Mouse (Mus musculus): ENCODE measurements around the gene Ckap2. TPM values are rescaled to one million over a fixed set of nuclear protein-coding genes. Genes with fewer than 3 reads are reported as not detected.

Gene Ckap2
- total and polyA plus RNA-seq, 3 experiments, result 19.5 to 48.8 (median 31.3) TPM

- Histone ChIP-seq H3K36me3 (replicated peaks in 1 of 2; ENCODE audit: control insufficient read depth in 1 of 2, insufficient read depth in 1 of 2, low read length in 1 of 2) (peaks cover 0 to 47% of the 10 kb centered on the region in 2 experiments), H3K4me2 (ENCODE audit: insufficient read depth, low read depth, poor library complexity, severe bottlenecking) (no peak overlapping the region), H3K9me3 (replicated peaks; ENCODE audit: low read length) (no peaks in the 10 kb centered on the region), H3K79me2 (replicated peaks; ENCODE audit: control insufficient read depth, extremely low read depth, insufficient read depth, poor library complexity, severe bottlenecking) (no peaks in the 10 kb centered on the region), H3K4me1 (ENCODE audit: control insufficient read depth in 1 of 2, insufficient read depth in 2 of 2) (no peaks in the 10 kb centered on the region), H3K27ac (ENCODE audit: insufficient read depth, low read depth) (no peak overlapping the region), H3K9ac (ENCODE audit: insufficient read depth, low read depth) (no peak overlapping the region), H3K4me3 (replicated peaks in 1 of 3; ENCODE audit: low read depth in 2 of 3, low read length in 2 of 3, poor library complexity in 1 of 3) (no peak overlapping the region), H3K27me3 (replicated peaks) (no peaks in the 10 kb centered on the region)
- DNase-seq (ENCODE audit: extremely low read depth), result no peak
- in situ Hi-C loops (cut with MboI; ENCODE audit: low pct_ligation_motif_present, low pct_unique_long_range_greater_than_20kb, low sequenced_read_pairs), result no loop called here
- TF ChIP-seq CHD1 (IDR thresholded peaks at IDR 0.05; ENCODE audit: low read depth, low read length) (no peak), RCOR1 (conservative IDR thresholded peaks at IDR 0.05; ENCODE audit: low read depth, low read length) (no peak), PAX5 (IDR thresholded peaks at IDR 0.05; ENCODE audit: low read length) (no peak), SIN3A (IDR thresholded peaks at IDR 0.05; ENCODE audit: low read length) (no peak), KAT2A (IDR thresholded peaks at IDR 0.05; ENCODE audit: insufficient replicate concordance, low read length) (no peak), UBTF (IDR thresholded peaks at IDR 0.05; ENCODE audit: low read depth, low read length) (no peak), NRF1 (IDR thresholded peaks at IDR 0.05; ENCODE audit: low read depth, low read length) (no peak), MAZ (IDR thresholded peaks at IDR 0.05; ENCODE audit: low read depth, low read length) (no peak), CHD2 (IDR thresholded peaks at IDR 0.05; ENCODE audit: low read length) (no peak), USF1 (IDR thresholded peaks at IDR 0.05; ENCODE audit: low read depth, low read length) (no peak), MAFK (IDR thresholded peaks at IDR 0.05; ENCODE audit: insufficient replicate concordance, low read length) (no peak), HCFC1 (IDR thresholded peaks at IDR 0.05; ENCODE audit: low read depth, low read length) (no peak), NELFE (IDR thresholded peaks at IDR 0.05; ENCODE audit: low read depth, low read length) (no peak), MXI1 (IDR thresholded peaks at IDR 0.05; ENCODE audit: low read depth, low read length) (no peak), MAX (IDR thresholded peaks at IDR 0.05; ENCODE audit: low read length) (no peak), ELF1 (IDR thresholded peaks at IDR 0.05; ENCODE audit: low read depth, low read length) (no peak), CTCF (conservative IDR thresholded peaks at IDR 0.05 in 1 of 2, IDR thresholded peaks at IDR 0.05 in 1 of 2; ENCODE audit: low read depth in 2 of 2, low read length in 2 of 2) (no peak), JUN (IDR thresholded peaks at IDR 0.05; ENCODE audit: insufficient read depth, low read depth, low read length) (no peak), EP300 (IDR thresholded peaks at IDR 0.05; ENCODE audit: low read length) (no peak)
- dilution Hi-C loops (cut with MboI; ENCODE audit: extremely low pct_ligation_motif_present, extremely low pct_unique_long_range_greater_than_20kb, low sequenced_read_pairs), result no loop called here
Measured at GRCm38 (mm10) chr8:22148367-22148740, 37.3 kb downstream of the Ckap2 start.

GRCm38 (mm10) chr8:22147706-22148366, 37.8 kb downstream of the Ckap2 start:
- no peak for TF ChIP-seq IRF4 (IDR thresholded peaks at IDR 0.05; ENCODE audit: low read depth, low read length)
- TF ChIP-seq USF1 (IDR thresholded peaks at IDR 0.05; ENCODE audit: low read depth, low read length), result no peak
- TF ChIP-seq RCOR1 (conservative IDR thresholded peaks at IDR 0.05; ENCODE audit: low read depth, low read length), result no peak
- TF ChIP-seq MAFK (IDR thresholded peaks at IDR 0.05; ENCODE audit: insufficient replicate concordance, low read length), result no peak
- no peak for TF ChIP-seq MAX (IDR thresholded peaks at IDR 0.05; ENCODE audit: low read length)
- TF ChIP-seq MYC (IDR thresholded peaks at IDR 0.05; ENCODE audit: low read depth, low read length), result no peak
- TF ChIP-seq TBP (conservative IDR thresholded peaks at IDR 0.05; ENCODE audit: low read depth, low read length), result no peak
- TF ChIP-seq CHD2 (IDR thresholded peaks at IDR 0.05; ENCODE audit: low read length), result no peak
- TF ChIP-seq MXI1 (IDR thresholded peaks at IDR 0.05; ENCODE audit: low read depth, low read length), result no peak
- no peak for TF ChIP-seq ELF1 (IDR thresholded peaks at IDR 0.05; ENCODE audit: low read depth, low read length)
- no peak for TF ChIP-seq POLR2A (IDR thresholded peaks at IDR 0.05; ENCODE audit: low read depth, low read length)
- dilution Hi-C loops (cut with MboI; ENCODE audit: extremely low pct_ligation_motif_present, extremely low pct_unique_long_range_greater_than_20kb, low sequenced_read_pairs), result no loop called here
- in situ Hi-C loops (cut with MboI; ENCODE audit: low pct_ligation_motif_present, low pct_unique_long_range_greater_than_20kb, low sequenced_read_pairs), result no loop called here
- Histone ChIP-seq H3K4me3 (replicated peaks in 1 of 3; ENCODE audit: low read depth in 2 of 3, low read length in 2 of 3, poor library complexity in 1 of 3) (no peak overlapping the region), H3K27me3 (replicated peaks) (no peaks in the 10 kb centered on the region), H3K27ac (ENCODE audit: insufficient read depth, low read depth) (no peak overlapping the region), H3K9me3 (replicated peaks; ENCODE audit: low read length) (no peaks in the 10 kb centered on the region), H3K79me2 (replicated peaks; ENCODE audit: control insufficient read depth, extremely low read depth, insufficient read depth, poor library complexity, severe bottlenecking) (no peaks in the 10 kb centered on the region), H3K36me3 (replicated peaks in 1 of 2; ENCODE audit: control insufficient read depth in 1 of 2, insufficient read depth in 1 of 2, low read length in 1 of 2) (peaks cover 0 to 52% of the 10 kb centered on the region in 2 experiments), H3K4me1 (ENCODE audit: control insufficient read depth in 1 of 2, insufficient read depth in 2 of 2) (no peaks in the 10 kb centered on the region), H3K4me2 (ENCODE audit: insufficient read depth, low read depth, poor library complexity, severe bottlenecking) (no peak overlapping the region), H3K9ac (ENCODE audit: insufficient read depth, low read depth) (no peak overlapping the region)
- no peak for DNase-seq (ENCODE audit: extremely low read depth)
